In the genomic region with DNA sequence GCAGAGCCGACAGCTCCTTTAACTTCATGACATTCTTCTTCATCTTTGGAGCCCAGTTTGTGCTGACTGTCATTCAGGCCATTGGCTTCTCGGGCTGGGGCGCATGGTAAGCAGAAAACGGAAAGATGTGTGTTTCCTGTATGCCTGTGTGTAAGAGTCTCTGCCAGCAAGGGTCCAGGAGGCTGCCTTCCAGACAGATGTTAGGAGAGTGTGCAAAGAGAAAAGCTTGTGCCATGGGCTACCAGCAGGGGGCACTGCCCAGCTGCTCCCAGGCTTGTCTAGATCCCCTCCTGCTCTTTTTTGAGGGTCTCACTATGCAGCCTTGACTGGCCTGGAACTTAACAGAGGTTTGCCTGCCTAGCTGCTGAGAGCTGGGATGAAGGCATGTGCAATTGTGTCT, we compare ENCODE assay signal across 8 mouse cellular contexts. TPM values are rescaled to one million over a fixed set of nuclear protein-coding genes. Genes with fewer than 3 reads are reported as not detected.
DNase-seq lines count a peak whose midpoint lies in the region; ATAC-seq and TF ChIP-seq lines count a peak whose summit lies in the region.

No protein-coding gene starts in this region.

- H3K9ac ChIP-seq in heart, postnatal 0 days (replicated peaks; ENCODE audit: low read depth, low read length): no peak overlapping the region
- H3K9ac ChIP-seq in lung, embryonic 16.5 days (ENCODE audit: low read length): no peak overlapping the region

- H3K4me1 ChIP-seq in heart, postnatal 0 days (ENCODE audit: control insufficient read depth, insufficient read depth): no peaks in the 10 kb centered on the region
- H3K4me1 ChIP-seq in lung, embryonic 16.5 days (replicated peaks; ENCODE audit: control insufficient read depth, insufficient read depth, low read length): no peaks in the 10 kb centered on the region

- H3K27ac ChIP-seq in heart, postnatal 0 days (ENCODE audit: low read depth): no peak overlapping the region
- H3K27ac ChIP-seq in lung, embryonic 16.5 days (ENCODE audit: low read length): no peak overlapping the region

- H3K4me2 ChIP-seq in heart, postnatal 0 days (ENCODE audit: low read depth, low read length): no peak overlapping the region
- no peak overlapping the region for H3K4me2 ChIP-seq in lung, embryonic 16.5 days (ENCODE audit: low read depth, low read length)

- TF ChIP-seq CTCF in heart, postnatal 0 days (IDR thresholded peaks at IDR 0.05; ENCODE audit: low read depth): peak; percentile 74

- intact Hi-C loops in heart, postnatal 36 days (cut with DNase I): loop anchor here (2.0 kb wide), 2 partner anchors 50 to 74 kb away; no protein-coding TSS in a partner anchor

- peaks cover 64% of the 10 kb centered on the region for H3K36me3 ChIP-seq in heart, postnatal 0 days (replicated peaks; ENCODE audit: control insufficient read depth, insufficient read depth, low read length)
- H3K36me3 ChIP-seq in lung, embryonic 16.5 days (ENCODE audit: control insufficient read depth, insufficient read depth, low read length): peaks cover 43% of the 10 kb centered on the region

- H3K27me3 ChIP-seq in heart, postnatal 0 days (ENCODE audit: control insufficient read depth, insufficient read depth, low read length): no peaks in the 10 kb centered on the region
- no peaks in the 10 kb centered on the region for H3K27me3 ChIP-seq in lung, embryonic 16.5 days (ENCODE audit: control insufficient read depth, insufficient read depth, low read depth, low read length)

- peak; percentile 45 for DNase-seq in heart, postnatal 0 days (ENCODE audit: low spot score)
- no peak for DNase-seq in heart, adult 9 months (ENCODE audit: low spot score in 2 of 2)
- DNase-seq in CD4-positive helper T cell, adult 2 months (ENCODE audit: low read depth, low spot score): peak; percentile 66
- peak; percentile 47 for DNase-seq in brain, adult 2 months (ENCODE audit: low read depth, low spot score)
- DNase-seq in heart, postnatal 36 days: peak; percentile 60 to 67
- peak; percentile 50 to 58 for DNase-seq in spleen, postnatal 14 days (ENCODE audit: low spot score in 2 of 2)
- no peak for DNase-seq in gastrocnemius, adult 8-10 months (ENCODE audit: low spot score in 2 of 2)

- no peak for TF ChIP-seq EP300 in heart, postnatal 0 days (IDR thresholded peaks at IDR 0.05; ENCODE audit: low read depth)

- no peak overlapping the region for H3K4me3 ChIP-seq in heart, postnatal 0 days (ENCODE audit: low read depth, low read length)
- no peak overlapping the region for H3K4me3 ChIP-seq in lung, embryonic 16.5 days (ENCODE audit: low read length)

- ATAC-seq in heart, postnatal 0 days (ENCODE audit: insufficient read depth, low read depth): no peak
- peak; percentile 55 for ATAC-seq in lung, embryonic 16.5 days (ENCODE audit: low read depth)

- H3K9me3 ChIP-seq in heart, postnatal 0 days (replicated peaks; ENCODE audit: control insufficient read depth, low read length): no peaks in the 10 kb centered on the region
- no peaks in the 10 kb centered on the region for H3K9me3 ChIP-seq in lung, embryonic 16.5 days (ENCODE audit: control insufficient read depth, low read length)

- WGBS in heart, postnatal 0 days: 54% methylated on average over 4 of the region's 4 CpGs
- 48% methylated on average over 4 of the region's 4 CpGs for WGBS in lung, embryonic 16.5 days

RNA-seq across cellular contexts. Expression of gene Gm49322, which starts 5.2 kb away (rescaled TPM):
- 0.23 and 1.3 TPM in 2 replicates for total RNA-seq in heart, postnatal 0 days (2014; rRNA removed; ENCODE audit: low replicate concordance)
- 0.33 and 0.38 TPM in 2 replicates for polyA plus RNA-seq in heart, postnatal 0 days (2015; fragmentation: Nextera tagmentation; extraction: Ambion mirVana)
- under 1 TPM; 0.41 to 0.58 TPM for total RNA-seq in heart, postnatal 36 days (2021)
- 3.7 and 4.4 TPM in 2 replicates for polyA plus RNA-seq in lung, embryonic 16.5 days (2015; fragmentation: Nextera tagmentation; extraction: Ambion mirVana)
- under 1 TPM in 2 of 4 experiments, not detected in 2; 0.20 to 0.24 TPM for total RNA-seq in gastrocnemius, adult 8-10 months (2022)

RNA-seq across cellular contexts. Expression of gene Adat3, which starts 8.3 kb away (rescaled TPM):
- 1.6 and 4.5 TPM in 2 replicates for total RNA-seq in heart, postnatal 0 days (2014; rRNA removed; ENCODE audit: low replicate concordance)
- 1.8 and 2.7 TPM in 2 replicates for polyA plus RNA-seq in heart, postnatal 0 days (2015; fragmentation: Nextera tagmentation; extraction: Ambion mirVana)
- total RNA-seq in heart, postnatal 36 days (2021): 1 to 10 TPM in 1 of 2 experiments, under 1 TPM in 1; 0.49 to 1.4 TPM
- polyA plus RNA-seq in lung, embryonic 16.5 days (2015; fragmentation: Nextera tagmentation; extraction: Ambion mirVana): 7.1 and 8.3 TPM in 2 replicates
- total RNA-seq in gastrocnemius, adult 8-10 months (2022): under 1 TPM in 3 of 4 experiments, not detected in 1; 0.29 to 0.43 (median 0.36) TPM

RNA-seq across cellular contexts. Expression of gene Scamp4, which starts 8.4 kb away (rescaled TPM):
- total RNA-seq in heart, postnatal 0 days (2014; rRNA removed; ENCODE audit: low replicate concordance): 25.8 and 44.5 TPM in 2 replicates
- polyA plus RNA-seq in heart, postnatal 0 days (2015; fragmentation: Nextera tagmentation; extraction: Ambion mirVana): 39.2 and 39.8 TPM in 2 replicates
- 10 to 100 TPM; 19.7 to 22.1 TPM for total RNA-seq in heart, postnatal 36 days (2021)
- polyA plus RNA-seq in lung, embryonic 16.5 days (2015; fragmentation: Nextera tagmentation; extraction: Ambion mirVana): 78.8 and 81.8 TPM in 2 replicates
- 10 to 100 TPM; 17.4 to 21.2 (median 19.2) TPM for total RNA-seq in gastrocnemius, adult 8-10 months (2022)

RNA-seq across cellular contexts. Expression of gene Csnk1g2, which starts 11.6 kb away (rescaled TPM):
- total RNA-seq in heart, postnatal 0 days (2014; rRNA removed; ENCODE audit: low replicate concordance): 141 and 149 TPM in 2 replicates
- 69.1 and 75.6 TPM in 2 replicates for polyA plus RNA-seq in heart, postnatal 0 days (2015; fragmentation: Nextera tagmentation; extraction: Ambion mirVana)
- total RNA-seq in heart, postnatal 36 days (2021): 100 to 1,000 TPM; 111 to 119 TPM
- 20.6 and 38.4 TPM in 2 replicates for polyA plus RNA-seq in lung, embryonic 16.5 days (2015; fragmentation: Nextera tagmentation; extraction: Ambion mirVana)
- 100 to 1,000 TPM; 124 to 147 (median 144) TPM for total RNA-seq in gastrocnemius, adult 8-10 months (2022)

RNA-seq across cellular contexts. Expression of gene Abhd17a, which starts 20.9 kb away (rescaled TPM):
- total RNA-seq in heart, postnatal 0 days (2014; rRNA removed; ENCODE audit: low replicate concordance): 194 and 462 TPM in 2 replicates
- polyA plus RNA-seq in heart, postnatal 0 days (2015; fragmentation: Nextera tagmentation; extraction: Ambion mirVana): 88.2 and 88.6 TPM in 2 replicates
- total RNA-seq in heart, postnatal 36 days (2021): 10 to 100 TPM; 48.3 to 51.2 TPM
- 77.4 and 80.9 TPM in 2 replicates for polyA plus RNA-seq in lung, embryonic 16.5 days (2015; fragmentation: Nextera tagmentation; extraction: Ambion mirVana)
- 10 to 100 TPM; 70.5 to 80.7 (median 77.3) TPM for total RNA-seq in gastrocnemius, adult 8-10 months (2022)

Comparison
In these comparisons a context has a peak if more than half of its experiments do, and no peak if none do; other contexts are left out.
1. DNase-seq: peak in heart, postnatal 0 days (single experiment), CD4-positive helper T cell, adult 2 months (single experiment), brain, adult 2 months (single experiment), heart, postnatal 36 days (2 of 2) and spleen, postnatal 14 days (2 of 2); none in heart, adult 9 months (0 of 2) and gastrocnemius, adult 8-10 months (0 of 2).